Mouse (Mus musculus): ENCODE data around the gene Olfr1026. TPM values are rescaled to one million over a fixed set of nuclear protein-coding genes. Genes with fewer than 3 reads are reported as not detected.

The Olfr1026 gene
- not detected in 2 replicates for polyA plus RNA-seq (2012; rRNA removed)

- DNase-seq (ENCODE audit: low spot score) = no peak
These were observed at the start of gene Olfr1026 for GRCm38 (mm10) chr2:85921258-85921657. Gene Olfr1026, plus strand, starts transcription at chr2:85921558.

- DNase-seq (ENCODE audit: low spot score) = no peak
These were observed 36.0 kb upstream of the Olfr1026 start, which contains the start of gene Olfr1023 for GRCm38 (mm10) chr2:85885340-85885739. Gene Olfr1023, plus strand, starts transcription at chr2:85885640.

- DNase-seq (ENCODE audit: low spot score) = no peak
These were observed 16.4 kb upstream of the Olfr1026 start, which contains the start of gene Olfr1024 for GRCm38 (mm10) chr2:85904952-85905351. Gene Olfr1024, minus strand, starts transcription at chr2:85905052.

- no peak for DNase-seq (ENCODE audit: low spot score)
These were observed 8.2 kb upstream of the Olfr1026 start for GRCm38 (mm10) chr2:85913197-85913596.

- DNase-seq (ENCODE audit: low spot score) = no peak
These were observed 6.5 kb upstream of the Olfr1026 start, which contains the start of gene Olfr1025-ps1 for GRCm38 (mm10) chr2:85914893-85915292. Gene Olfr1025-ps1, plus strand, starts transcription at chr2:85915193.

- DNase-seq (ENCODE audit: low spot score) = no peak
These were observed 28.8 kb downstream of the Olfr1026 start, which contains the start of gene Olfr1028 for GRCm38 (mm10) chr2:85950137-85950536. Gene Olfr1028, plus strand, starts transcription at chr2:85950437.

- no peak for DNase-seq (ENCODE audit: low spot score)
These were observed 52.2 kb downstream of the Olfr1026 start, which contains the start of gene Olfr1029 for GRCm38 (mm10) chr2:85973595-85973994. Gene Olfr1029, plus strand, starts transcription at chr2:85973895.

Other genes starting within 250 kb of the Olfr1026 start
- gene Olfr1006, start 242.8 kb upstream of the Olfr1026 start, polyA plus RNA-seq (2012; rRNA removed) = not detected in 2 replicates
- gene Olfr1008, start 232.1 kb upstream of the Olfr1026 start, polyA plus RNA-seq (2012; rRNA removed) = not detected in 2 replicates
- gene Olfr1009, start 206.1 kb upstream of the Olfr1026 start, polyA plus RNA-seq (2012; rRNA removed) = not detected in 2 replicates
- not detected in 2 replicates for gene Olfr1012, start 158.8 kb upstream of the Olfr1026 start, polyA plus RNA-seq (2012; rRNA removed)
- gene Olfr1013, start 154.5 kb upstream of the Olfr1026 start, polyA plus RNA-seq (2012; rRNA removed) = not detected in 2 replicates
- gene Olfr1014, start 148.8 kb upstream of the Olfr1026 start, polyA plus RNA-seq (2012; rRNA removed) = not detected in 2 replicates
- gene Olfr1015, start 139.5 kb upstream of the Olfr1026 start, polyA plus RNA-seq (2012; rRNA removed) = not detected in 2 replicates
- not detected in 2 replicates for gene Olfr1016, start 119.0 kb upstream of the Olfr1026 start, polyA plus RNA-seq (2012; rRNA removed)
- not detected in 2 replicates for gene Olfr1018, start 103.1 kb upstream of the Olfr1026 start, polyA plus RNA-seq (2012; rRNA removed)
- gene Olfr1019, start 76.1 kb upstream of the Olfr1026 start, polyA plus RNA-seq (2012; rRNA removed) = not detected in 2 replicates
- not detected in 2 replicates for gene Olfr1020, start 74.5 kb upstream of the Olfr1026 start, polyA plus RNA-seq (2012; rRNA removed)
- gene Olfr1022, start 53.0 kb upstream of the Olfr1026 start, polyA plus RNA-seq (2012; rRNA removed) = not detected in 2 replicates
- gene Olfr1023, start 35.9 kb upstream of the Olfr1026 start, polyA plus RNA-seq (2012; rRNA removed) = not detected in 2 replicates
- not detected in 2 replicates for gene Olfr1024, start 16.5 kb upstream of the Olfr1026 start, polyA plus RNA-seq (2012; rRNA removed)
- not detected in 2 replicates for gene Olfr1025-ps1, start 6.4 kb upstream of the Olfr1026 start, polyA plus RNA-seq (2012; rRNA removed)
- gene Olfr1028, start 28.9 kb downstream of the Olfr1026 start, polyA plus RNA-seq (2012; rRNA removed) = not detected in 2 replicates
- 0.04 TPM in 1 of 2 replicates, not detected in the other for gene Olfr1029, start 52.3 kb downstream of the Olfr1026 start, polyA plus RNA-seq (2012; rRNA removed)
- gene Olfr1030, start 57.7 kb downstream of the Olfr1026 start, polyA plus RNA-seq (2012; rRNA removed) = not detected in 2 replicates
- not detected in 2 replicates for gene Olfr1031, start 68.7 kb downstream of the Olfr1026 start, polyA plus RNA-seq (2012; rRNA removed)
- not detected in 2 replicates for gene Olfr1032, start 84.0 kb downstream of the Olfr1026 start, polyA plus RNA-seq (2012; rRNA removed)
- 3.9 and 4.5 TPM in 2 replicates for gene Olfr1033, start 99.1 kb downstream of the Olfr1026 start, polyA plus RNA-seq (2012; rRNA removed)
- gene Olfr1034, start 124.3 kb downstream of the Olfr1026 start, polyA plus RNA-seq (2012; rRNA removed) = 0.68 and 0.85 TPM in 2 replicates
- not detected in 2 replicates for gene Olfr1036, start 152.4 kb downstream of the Olfr1026 start, polyA plus RNA-seq (2012; rRNA removed)
- gene Olfr1037, start 165.8 kb downstream of the Olfr1026 start, polyA plus RNA-seq (2012; rRNA removed) = not detected in 2 replicates
- gene Olfr1039, start 214.4 kb downstream of the Olfr1026 start, polyA plus RNA-seq (2012; rRNA removed) = not detected in 2 replicates
- not detected in 2 replicates for gene Olfr1040, start 225.2 kb downstream of the Olfr1026 start, polyA plus RNA-seq (2012; rRNA removed)
- gene Olfr1042, start 240.3 kb downstream of the Olfr1026 start, polyA plus RNA-seq (2012; rRNA removed) = not detected in 2 replicates
- not detected in 2 replicates for gene Olfr1043, start 246.0 kb downstream of the Olfr1026 start, polyA plus RNA-seq (2012; rRNA removed)

Measured in urinary bladder, adult 2 months (tissue).